Mouse (Mus musculus) left cerebral cortex, adult 18-20 months (tissue): ENCODE results near the gene F12. TPM values are rescaled to one million over a fixed set of nuclear protein-coding genes. Genes with fewer than 3 reads are reported as not detected.
A peak's percentile ranks its signal among the peaks of the same experiment; 100 is the strongest.

Experiments used
- DNase-seq, 2 experiments: peaks; one replicate each; pipeline ENCODE4 v3.0.0; 2021 to 2022; ENCODE audit warnings: low spot score in 2 of 2, mixed read lengths in 1 of 2
- total RNA-seq, 2 experiments: library from RNA; stranded (reverse); gene quantifications; 2 replicates each; pipeline ENCODE4 v1.2.3; 2021

Gene F12
- total RNA-seq, 2 experiments from 2014 or later = 0.33 to 0.68 TPM

GRCm38 (mm10) chr13:55414743-55415380 lies 11.7 kb downstream of the F12 start, which contains the start of gene Pfn3:
Pfn3 (minus strand) TSS chr13:55415232.
- peak; percentile 83 to 84 for DNase-seq

GRCm38 (mm10) chr13:55413333-55413732 lies 13.3 kb downstream of the F12 start:
- no peak for DNase-seq

- DNase-seq = no peak
Measured at GRCm38 (mm10) chr13:55412643-55413307, 13.8 kb downstream of the F12 start.

GRCm38 (mm10) chr13:55411826-55412225 lies 14.8 kb downstream of the F12 start:
- DNase-seq = no peak

- DNase-seq = no peak
Measured at GRCm38 (mm10) chr13:55408546-55409120, 18.0 kb downstream of the F12 start.

GRCm38 (mm10) chr13:55407341-55407740 lies 19.3 kb downstream of the F12 start:
- DNase-seq = no peak

- DNase-seq = no peak
Measured at GRCm38 (mm10) chr13:55405783-55406390, 20.7 kb downstream of the F12 start.

- peak; percentile 83 to 85 for DNase-seq
Measured at GRCm38 (mm10) chr13:55404853-55405782, 21.5 kb downstream of the F12 start.

GRCm38 (mm10) chr13:55403935-55404852 lies 22.4 kb downstream of the F12 start:
- DNase-seq = peak; percentile 43 to 65

- DNase-seq = no peak
Measured at GRCm38 (mm10) chr13:55403266-55403665, 23.3 kb downstream of the F12 start.

- no peak for DNase-seq
Measured at GRCm38 (mm10) chr13:55400039-55400346, 26.6 kb downstream of the F12 start.

GRCm38 (mm10) chr13:55399300-55400038 lies 27.1 kb downstream of the F12 start:
- DNase-seq = no peak

GRCm38 (mm10) chr13:55398088-55398487 lies 28.5 kb downstream of the F12 start, which contains the start of gene Slc34a1:
Slc34a1 (plus strand) TSS chr13:55398187.
- no peak for DNase-seq

GRCm38 (mm10) chr13:55392933-55393332 lies 33.7 kb downstream of the F12 start:
- no peak for DNase-seq

- no peak for DNase-seq
Measured at GRCm38 (mm10) chr13:55391626-55392029, 35.0 kb downstream of the F12 start.

- no peak for DNase-seq
Measured at GRCm38 (mm10) chr13:55390644-55391043, 35.9 kb downstream of the F12 start.

GRCm38 (mm10) chr13:55381790-55382189 lies 44.8 kb downstream of the F12 start:
- DNase-seq = peak; percentile 84 to 88

- no peak for DNase-seq
Measured at GRCm38 (mm10) chr13:55378907-55379580, 47.5 kb downstream of the F12 start.

GRCm38 (mm10) chr13:55375877-55376276 lies 50.7 kb downstream of the F12 start:
- DNase-seq = no peak
